Mouse (Mus musculus) brain, adult 2 months (tissue): ENCODE measurements at regions not wholly inside any gene's neighbourhood (a gene's known extent, or its start where the extent isn't known, plus 50 kb on each side); places are given as distances from the start of the nearest gene placed in this dataset.

Source experiments
- DNase-seq: peaks from one replicate; pipeline ENCODE4 v3.0.0; 2011; ENCODE audit warnings: low read depth, low spot score

DNA sequence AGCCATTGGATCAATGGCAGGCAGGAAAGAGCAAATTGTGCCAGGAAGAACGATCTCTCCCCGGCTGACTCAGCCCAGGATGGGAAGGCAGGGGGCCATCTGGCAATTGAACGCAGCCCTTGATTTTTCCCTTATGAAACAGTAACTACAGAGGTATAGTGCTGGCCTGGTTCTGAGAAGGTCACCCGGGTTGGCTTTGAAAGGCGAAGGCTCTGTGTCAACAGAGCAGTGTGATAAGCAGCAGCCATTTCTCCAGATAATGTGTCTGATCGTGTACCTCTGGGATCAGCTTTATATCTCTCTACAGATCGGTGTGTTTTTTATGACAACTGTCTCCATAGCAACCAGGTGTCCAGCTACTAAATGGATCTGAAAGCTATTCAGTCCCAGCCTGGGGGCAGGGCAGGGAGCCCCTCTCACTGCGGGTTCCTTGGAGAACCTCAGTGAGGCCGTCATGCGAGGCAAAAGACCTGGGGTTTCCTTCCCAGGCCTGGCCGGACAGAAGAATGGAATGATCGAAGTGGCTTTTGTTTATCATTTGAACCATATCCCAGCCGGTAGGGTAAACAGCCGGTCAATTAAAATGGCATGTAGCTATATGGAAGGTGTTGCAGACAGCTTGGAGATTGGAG, 67.8 kb upstream of the Irf2bp2 start:
- DNase-seq, result peak; percentile 63

DNA sequence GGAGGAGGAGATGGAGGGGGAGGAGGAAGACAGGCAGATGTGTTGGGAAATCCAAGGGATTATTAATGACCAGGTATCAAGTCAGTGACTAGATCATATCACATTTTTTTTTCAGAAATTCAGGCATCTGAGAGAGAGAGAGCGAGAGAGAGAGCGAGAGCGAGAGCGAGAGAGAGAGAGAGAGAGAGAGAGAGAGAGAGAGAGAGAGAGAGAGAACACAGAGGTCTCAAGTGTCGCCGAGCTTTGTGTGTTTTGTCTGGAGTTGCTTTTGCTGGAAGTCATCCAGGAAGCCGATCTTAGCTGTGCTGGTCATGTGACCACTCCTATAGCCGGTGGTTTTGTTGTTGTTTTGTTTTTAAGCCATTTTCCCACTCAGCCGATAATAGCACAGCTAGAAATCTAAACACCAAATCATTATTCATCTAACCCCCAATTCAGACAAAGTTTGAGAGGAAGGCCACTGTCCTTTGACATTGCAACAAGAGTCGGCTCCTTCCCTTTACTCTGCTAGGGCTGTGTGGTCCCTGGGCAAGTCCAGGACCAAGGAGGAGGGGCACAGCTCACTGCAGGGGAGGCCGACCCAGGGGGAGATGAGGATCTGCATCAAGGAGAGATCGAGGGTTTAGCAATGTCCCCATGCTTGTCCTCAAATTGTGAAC, 67.0 kb upstream of the Irf2bp2 start:
- peak; percentile 65 for DNase-seq

DNA sequence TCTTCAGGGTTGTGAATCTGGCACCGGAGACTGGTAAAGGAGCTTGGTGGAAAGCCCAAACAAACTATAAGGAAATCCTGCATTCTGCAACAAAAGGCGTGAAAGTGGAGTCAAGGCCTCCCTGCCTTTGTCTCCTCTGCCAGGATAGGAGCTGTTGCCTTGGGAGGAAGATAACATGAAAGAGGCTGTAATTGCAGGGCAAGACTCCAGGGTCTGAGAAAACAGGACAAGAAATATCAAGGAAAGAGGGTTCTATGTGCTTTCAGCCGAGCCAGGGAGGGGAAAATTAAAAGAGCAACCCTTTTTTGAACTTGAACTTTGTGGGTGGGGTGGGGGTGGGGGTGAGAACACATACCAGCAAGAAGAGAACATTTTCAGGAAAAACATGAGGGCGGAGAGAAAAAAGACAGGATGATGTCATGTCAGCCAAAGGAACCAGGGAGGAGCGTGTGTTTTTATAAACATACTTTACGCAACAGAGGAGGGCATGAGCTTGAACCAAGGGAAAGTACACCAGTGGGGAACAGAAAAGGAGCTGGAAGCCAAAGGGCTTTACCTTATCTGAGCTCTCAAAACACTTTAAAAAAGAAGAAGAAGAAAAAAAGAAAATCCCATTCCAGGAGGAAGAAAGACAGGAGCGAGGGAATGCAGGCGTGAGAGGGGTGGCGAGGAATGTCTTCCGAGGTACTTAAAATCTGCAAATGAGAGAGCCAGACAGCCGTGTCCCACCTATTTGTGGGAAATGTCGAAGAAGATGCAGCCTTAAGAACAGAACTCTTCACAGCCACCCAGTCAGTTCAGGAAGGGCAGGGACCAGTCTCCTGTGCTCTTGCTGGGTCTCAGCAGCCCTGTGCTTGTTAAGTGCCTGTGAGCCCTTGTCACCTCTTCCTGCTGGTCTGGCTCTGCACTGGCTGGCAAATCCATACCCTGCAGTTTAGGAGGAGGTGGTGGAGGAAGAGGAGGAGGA, 66.2 kb upstream of the Irf2bp2 start:
- peak; percentile 48 for DNase-seq

- no peak for DNase-seq
Measured at GRCm38 (mm10) chr8:126657546-126657945, 63.8 kb upstream of the Irf2bp2 start.

DNA sequence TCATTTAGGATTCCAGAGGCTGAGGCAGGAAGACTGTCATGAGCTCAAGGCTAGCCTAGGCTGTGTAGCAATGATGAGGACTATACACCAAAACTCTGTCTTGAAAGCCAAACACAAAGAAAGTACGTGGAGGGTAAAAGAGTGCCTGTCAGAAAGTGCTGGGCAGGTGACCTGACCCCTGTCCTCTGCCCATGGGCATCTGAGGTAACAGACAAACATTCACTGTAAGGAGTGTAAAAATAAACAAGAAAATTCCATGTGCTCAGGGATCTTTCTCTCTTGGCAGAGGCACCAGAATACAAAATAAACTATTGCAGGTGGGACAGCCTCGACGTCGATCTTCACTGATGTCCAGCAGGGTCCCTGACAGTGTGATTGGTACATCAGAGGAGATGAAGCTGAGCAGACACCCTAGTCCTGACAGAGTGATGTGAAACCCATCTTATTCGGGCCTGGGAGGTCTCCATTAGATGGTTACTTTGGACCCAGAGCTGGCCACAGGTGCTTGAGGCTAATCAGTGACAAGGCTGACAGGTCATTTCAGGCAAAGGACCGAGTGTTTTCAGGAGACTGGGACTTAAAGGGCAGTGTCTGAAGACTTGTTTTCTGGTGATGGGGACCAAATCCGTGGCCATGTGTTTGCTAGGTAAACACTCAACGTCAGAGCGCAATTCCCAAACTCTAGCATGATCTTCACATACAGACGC, 62.9 kb upstream of the Irf2bp2 start:
- no peak for DNase-seq

DNA sequence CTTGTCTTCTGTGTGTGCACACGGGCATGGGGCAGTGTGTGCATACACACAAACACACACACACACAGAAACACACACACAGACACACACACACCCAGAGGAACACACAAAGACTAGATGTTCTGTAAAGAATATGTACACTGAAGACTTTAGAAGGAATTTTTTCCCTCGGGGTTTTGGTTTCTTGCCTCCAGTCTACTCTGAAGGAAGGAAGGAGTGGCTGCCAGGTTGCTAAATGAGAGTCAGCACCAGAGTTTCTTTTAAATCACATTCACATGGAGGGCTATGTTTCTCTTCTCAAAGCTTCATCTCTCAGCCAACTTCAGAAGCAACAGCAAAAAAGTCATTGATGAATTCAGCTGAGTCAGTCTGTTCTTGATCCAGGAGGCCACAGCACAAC, 61.8 kb upstream of the Irf2bp2 start:
- no peak for DNase-seq

DNA sequence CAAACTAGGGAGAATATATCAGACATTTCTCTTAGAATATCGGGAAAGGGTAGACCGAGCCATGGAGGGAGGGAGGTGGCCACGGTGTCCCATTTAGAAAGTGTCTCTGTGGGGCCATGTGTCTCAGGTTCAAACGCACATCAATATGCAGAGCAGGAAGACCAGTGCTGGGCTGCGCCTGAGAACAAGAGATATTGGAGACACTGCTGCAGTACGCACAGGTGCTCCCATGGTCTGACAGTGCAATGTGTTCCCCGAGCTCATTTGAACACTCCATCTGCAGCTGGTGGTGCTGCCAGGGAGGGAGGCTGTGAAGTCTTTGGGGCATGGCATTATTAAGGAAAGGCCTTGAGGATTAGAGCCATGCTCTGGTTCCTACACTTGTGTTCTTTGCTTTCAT, 60.6 kb upstream of the Irf2bp2 start:
- DNase-seq, result no peak

DNA sequence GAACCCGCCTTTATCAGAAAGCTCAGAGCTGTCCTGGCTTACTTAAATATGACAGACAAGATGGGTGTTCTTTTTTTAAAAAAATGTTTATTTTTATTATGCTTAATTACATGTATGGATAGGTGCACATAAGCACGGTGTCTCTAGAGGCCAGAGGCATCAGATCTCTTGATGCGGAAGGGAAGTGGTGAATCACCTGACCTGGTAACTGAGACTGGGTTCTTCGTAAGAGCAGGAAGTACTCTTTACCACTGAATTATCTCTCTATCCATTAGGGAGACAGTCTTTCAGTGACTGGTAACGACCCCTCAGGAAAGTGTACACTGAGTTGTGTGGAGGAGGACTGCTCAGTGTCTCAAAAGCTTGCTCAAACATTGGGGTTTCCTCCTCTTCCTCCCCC, 58.4 kb upstream of the Irf2bp2 start:
- DNase-seq, result no peak

- DNase-seq, result no peak
Measured at GRCm38 (mm10) chr8:126650945-126651344, 57.2 kb upstream of the Irf2bp2 start.

DNA sequence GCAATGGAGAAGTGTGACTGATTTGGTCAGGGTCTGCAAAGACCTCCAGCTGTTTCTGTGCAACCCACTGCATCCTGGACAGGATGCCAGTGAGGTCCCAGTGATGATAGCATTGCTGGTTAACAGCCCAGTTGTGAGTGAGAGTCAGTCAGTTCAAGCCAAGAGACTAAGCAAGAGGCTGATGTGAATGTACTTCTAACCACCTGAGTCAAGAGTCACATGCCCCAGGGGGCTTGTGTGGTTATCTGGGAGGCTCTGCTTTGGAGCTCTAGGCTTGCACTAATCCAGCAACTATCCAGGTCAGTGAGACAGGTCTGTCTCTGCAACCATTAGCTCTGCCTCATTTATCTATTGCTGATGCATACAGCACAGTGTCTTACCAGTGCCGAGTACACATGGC, 55.5 kb upstream of the Irf2bp2 start:
- no peak for DNase-seq

- DNase-seq, result no peak
Measured at GRCm38 (mm10) chr8:126647350-126647749, 53.6 kb upstream of the Irf2bp2 start.

- DNase-seq, result no peak
Measured at GRCm38 (mm10) chr8:126646604-126647311, 53.0 kb upstream of the Irf2bp2 start.

DNA sequence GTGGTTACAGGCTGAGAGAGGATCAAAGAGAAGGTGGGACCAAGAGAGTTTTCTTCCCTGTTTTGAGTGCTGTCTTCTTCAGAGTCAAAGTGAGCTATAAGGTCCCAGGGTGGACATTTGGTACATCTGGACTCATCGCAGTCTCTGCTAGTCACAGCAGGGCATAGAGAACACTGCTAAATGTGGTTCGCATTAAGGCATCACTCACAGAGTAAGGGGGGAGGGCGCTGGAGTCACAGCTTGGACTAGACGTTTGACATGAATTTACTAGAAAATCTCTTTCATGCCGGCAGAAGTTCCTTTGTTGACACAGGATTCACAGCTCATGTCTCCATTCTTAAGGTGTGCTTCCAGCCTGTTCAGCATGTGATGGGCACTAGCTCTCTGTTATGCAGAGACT, 50.4 kb upstream of the Irf2bp2 start:
- no peak for DNase-seq
